Mouse (Mus musculus): ENCODE results near the gene Gm48552. TPM values are rescaled to one million over a fixed set of nuclear protein-coding genes. Genes with fewer than 3 reads are reported as not detected.
A peak's percentile ranks its signal among the peaks of the same experiment; 100 is the strongest.

The Gm48552 gene
- polyA plus RNA-seq, 1 experiment from 2014 or later, result not detected

GRCm38 (mm10) chr10:81432169-81432867 lies 43.5 kb downstream of the Gm48552 start:
- no peak for DNase-seq (ENCODE audit: low spot score)
- Histone ChIP-seq H3K9ac (replicated peaks; ENCODE audit: low read length) (no peak overlapping the region), H3K36me3 (replicated peaks; ENCODE audit: control insufficient read depth, insufficient read depth, low read depth, low read length) (no peaks in the 10 kb centered on the region), H3K9me3 (replicated peaks; ENCODE audit: control insufficient read depth, low read length) (no peaks in the 10 kb centered on the region), H3K4me2 (ENCODE audit: low read depth, low read length) (peak overlapping the region; percentile 2; the same call in 1 of the 2 replicates), H3K27me3 (ENCODE audit: control insufficient read depth, insufficient read depth, low read length) (peaks cover 10% of the 10 kb centered on the region), H3K27ac (replicated peaks; ENCODE audit: low read depth, low read length) (no peak overlapping the region), H3K4me3 (ENCODE audit: low read depth, low read length) (no peak overlapping the region), H3K4me1 (ENCODE audit: control insufficient read depth, insufficient read depth, low read length) (peaks cover 3% of the 10 kb centered on the region)
- ATAC-seq (replicated peaks; ENCODE audit: insufficient number of reproducible peaks, low FRiP score, low TSS enrichment, low read depth), result peak; percentile 0; the same call in 1 of the 2 replicates
- WGBS, result 60% methylated on average over 21 of the region's 21 CpGs

- WGBS, result 5% methylated on average over 17 of the region's 17 CpGs
- ATAC-seq (replicated peaks; ENCODE audit: insufficient number of reproducible peaks, low FRiP score, low TSS enrichment, low read depth) (peak; percentile 74), DNase-seq (ENCODE audit: low spot score) (peak; percentile 93)
- H3K4me1 ChIP-seq (ENCODE audit: control insufficient read depth, insufficient read depth, low read length), result peaks cover 3% of the 10 kb centered on the region
- H3K9me3 ChIP-seq (replicated peaks; ENCODE audit: control insufficient read depth, low read length), result no peaks in the 10 kb centered on the region
- H3K36me3 ChIP-seq (replicated peaks; ENCODE audit: control insufficient read depth, insufficient read depth, low read depth, low read length), result no peaks in the 10 kb centered on the region
- H3K27ac ChIP-seq (replicated peaks; ENCODE audit: low read depth, low read length), result no peak overlapping the region
- H3K4me2 ChIP-seq (ENCODE audit: low read depth, low read length), result peak overlapping the region; percentile 38
- peaks cover 4% of the 10 kb centered on the region; the same call in 1 of the 2 replicates for H3K27me3 ChIP-seq (ENCODE audit: control insufficient read depth, insufficient read depth, low read length)
- peak overlapping the region; percentile 13; the same call in 1 of the 2 replicates for H3K9ac ChIP-seq (replicated peaks; ENCODE audit: low read length)
- no peak overlapping the region for H3K4me3 ChIP-seq (ENCODE audit: low read depth, low read length)
Observed at GRCm38 (mm10) chr10:81432868-81433262, 44.1 kb downstream of the Gm48552 start.

- Histone ChIP-seq H3K27ac (replicated peaks; ENCODE audit: low read depth, low read length) (no peak overlapping the region), H3K4me2 (ENCODE audit: low read depth, low read length) (no peak overlapping the region), H3K36me3 (replicated peaks; ENCODE audit: control insufficient read depth, insufficient read depth, low read depth, low read length) (no peaks in the 10 kb centered on the region), H3K9ac (replicated peaks; ENCODE audit: low read length) (no peak overlapping the region), H3K4me3 (ENCODE audit: low read depth, low read length) (no peak overlapping the region), H3K27me3 (ENCODE audit: control insufficient read depth, insufficient read depth, low read length) (no peaks in the 10 kb centered on the region), H3K9me3 (replicated peaks; ENCODE audit: control insufficient read depth, low read length) (no peaks in the 10 kb centered on the region), H3K4me1 (ENCODE audit: control insufficient read depth, insufficient read depth, low read length) (peaks cover 3% of the 10 kb centered on the region)
- ATAC-seq (replicated peaks; ENCODE audit: insufficient number of reproducible peaks, low FRiP score, low TSS enrichment, low read depth) (no peak), DNase-seq (ENCODE audit: low spot score) (no peak)
- 72% methylated on average over 26 of the region's 26 CpGs for WGBS
Observed at GRCm38 (mm10) chr10:81433541-81434289, 44.9 kb downstream of the Gm48552 start.

- WGBS, result 62% methylated on average over 15 of the region's 15 CpGs
- Histone ChIP-seq H3K36me3 (replicated peaks; ENCODE audit: control insufficient read depth, insufficient read depth, low read depth, low read length) (no peaks in the 10 kb centered on the region), H3K9ac (replicated peaks; ENCODE audit: low read length) (no peak overlapping the region), H3K4me3 (ENCODE audit: low read depth, low read length) (no peak overlapping the region), H3K4me2 (ENCODE audit: low read depth, low read length) (no peak overlapping the region), H3K9me3 (replicated peaks; ENCODE audit: control insufficient read depth, low read length) (no peaks in the 10 kb centered on the region), H3K27ac (replicated peaks; ENCODE audit: low read depth, low read length) (no peak overlapping the region), H3K4me1 (ENCODE audit: control insufficient read depth, insufficient read depth, low read length) (peaks cover 3% of the 10 kb centered on the region), H3K27me3 (ENCODE audit: control insufficient read depth, insufficient read depth, low read length) (no peaks in the 10 kb centered on the region)
- DNase-seq (ENCODE audit: low spot score) (no peak), ATAC-seq (replicated peaks; ENCODE audit: insufficient number of reproducible peaks, low FRiP score, low TSS enrichment, low read depth) (no peak)
Observed at GRCm38 (mm10) chr10:81434361-81435263, 45.8 kb downstream of the Gm48552 start.

- no peak overlapping the region for H3K4me3 ChIP-seq (ENCODE audit: low read depth, low read length)
- H3K36me3 ChIP-seq (replicated peaks; ENCODE audit: control insufficient read depth, insufficient read depth, low read depth, low read length), result no peaks in the 10 kb centered on the region
- H3K4me1 ChIP-seq (ENCODE audit: control insufficient read depth, insufficient read depth, low read length), result peaks cover 3% of the 10 kb centered on the region; the same call in 1 of the 2 replicates
- no peaks in the 10 kb centered on the region for H3K9me3 ChIP-seq (replicated peaks; ENCODE audit: control insufficient read depth, low read length)
- no peak overlapping the region for H3K9ac ChIP-seq (replicated peaks; ENCODE audit: low read length)
- no peak overlapping the region for H3K4me2 ChIP-seq (ENCODE audit: low read depth, low read length)
- no peak overlapping the region for H3K27ac ChIP-seq (replicated peaks; ENCODE audit: low read depth, low read length)
- DNase-seq (ENCODE audit: low spot score), result no peak
- WGBS, result 78% methylated on average over 3 of the region's 3 CpGs
- ATAC-seq (replicated peaks; ENCODE audit: insufficient number of reproducible peaks, low FRiP score, low TSS enrichment, low read depth), result no peak
- H3K27me3 ChIP-seq (ENCODE audit: control insufficient read depth, insufficient read depth, low read length), result no peaks in the 10 kb centered on the region
Observed at GRCm38 (mm10) chr10:81435436-81435835, 46.6 kb downstream of the Gm48552 start.

Small RNA genes lying within 50 kb of the gene (microRNA-seq; reads per million reads assigned to microRNA genes)
- not detected for gene Mir1191b (ENCODE audit: borderline number of aligned reads)
- not detected for gene Mir6913 (ENCODE audit: borderline number of aligned reads)

Other genes with a start within 250 kb of the Gm48552 start
- gene Pias4, start 221.1 kb upstream of the Gm48552 start, polyA plus RNA-seq (2014; fragmentation: Nextera tagmentation; extraction: Ambion mirVana), result 36.1 and 46.5 TPM in 2 replicates
- 417 and 424 TPM in 2 replicates for gene Eef2, start 212.4 kb upstream of the Gm48552 start, polyA plus RNA-seq (2014; fragmentation: Nextera tagmentation; extraction: Ambion mirVana)
- gene Dapk3, start 206.0 kb upstream of the Gm48552 start, polyA plus RNA-seq (2014; fragmentation: Nextera tagmentation; extraction: Ambion mirVana), result 47.4 and 49.4 TPM in 2 replicates
- gene 4930442H23Rik, start 205.2 kb upstream of the Gm48552 start, polyA plus RNA-seq (2014; fragmentation: Nextera tagmentation; extraction: Ambion mirVana), result not detected in 2 replicates
- gene Nmrk2, start 187.0 kb upstream of the Gm48552 start, polyA plus RNA-seq (2014; fragmentation: Nextera tagmentation; extraction: Ambion mirVana), result not detected in 2 replicates
- 4.1 and 5.3 TPM in 2 replicates for gene Atcay, start 158.2 kb upstream of the Gm48552 start, polyA plus RNA-seq (2014; fragmentation: Nextera tagmentation; extraction: Ambion mirVana)
- gene Zfr2, start 155.8 kb upstream of the Gm48552 start, polyA plus RNA-seq (2014; fragmentation: Nextera tagmentation; extraction: Ambion mirVana), result 2.5 and 2.8 TPM in 2 replicates
- gene Matk, start 136.1 kb upstream of the Gm48552 start, polyA plus RNA-seq (2014; fragmentation: Nextera tagmentation; extraction: Ambion mirVana), result 2.6 and 4.0 TPM in 2 replicates
- 203 and 205 TPM in 2 replicates for gene Mrpl54, start 122.1 kb upstream of the Gm48552 start, polyA plus RNA-seq (2014; fragmentation: Nextera tagmentation; extraction: Ambion mirVana)
- gene Apba3, start 122.0 kb upstream of the Gm48552 start, polyA plus RNA-seq (2014; fragmentation: Nextera tagmentation; extraction: Ambion mirVana), result 35.3 and 41.3 TPM in 2 replicates
- gene Tjp3, start 97.4 kb upstream of the Gm48552 start, polyA plus RNA-seq (2014; fragmentation: Nextera tagmentation; extraction: Ambion mirVana), result 2.5 and 3.3 TPM in 2 replicates
- 41.5 and 46.6 TPM in 2 replicates for gene Pip5k1c, start 96.0 kb upstream of the Gm48552 start, polyA plus RNA-seq (2014; fragmentation: Nextera tagmentation; extraction: Ambion mirVana)
- 30.1 and 30.5 TPM in 2 replicates for gene Cactin, start 67.9 kb upstream of the Gm48552 start, polyA plus RNA-seq (2014; fragmentation: Nextera tagmentation; extraction: Ambion mirVana)
- gene Tbxa2r, start 60.3 kb upstream of the Gm48552 start, polyA plus RNA-seq (2014; fragmentation: Nextera tagmentation; extraction: Ambion mirVana), result 1.4 and 2.1 TPM in 2 replicates
- gene Gipc3, start 45.7 kb upstream of the Gm48552 start, polyA plus RNA-seq (2014; fragmentation: Nextera tagmentation; extraction: Ambion mirVana), result not detected in 2 replicates
- gene Hmg20b, start 38.5 kb upstream of the Gm48552 start, polyA plus RNA-seq (2014; fragmentation: Nextera tagmentation; extraction: Ambion mirVana), result 97.9 and 103 TPM in 2 replicates
- gene Mfsd12, start 31.5 kb upstream of the Gm48552 start, polyA plus RNA-seq (2014; fragmentation: Nextera tagmentation; extraction: Ambion mirVana), result 3.4 and 4.0 TPM in 2 replicates
- gene 4930404N11Rik, start 23.2 kb upstream of the Gm48552 start, polyA plus RNA-seq (2014; fragmentation: Nextera tagmentation; extraction: Ambion mirVana), result not detected in 2 replicates
- gene Fzr1, start 10.5 kb upstream of the Gm48552 start, polyA plus RNA-seq (2014; fragmentation: Nextera tagmentation; extraction: Ambion mirVana), result 92.1 and 95.0 TPM in 2 replicates
- gene Dohh, start 4.6 kb upstream of the Gm48552 start, polyA plus RNA-seq (2014; fragmentation: Nextera tagmentation; extraction: Ambion mirVana), result 45.0 and 52.5 TPM in 2 replicates
- 2.5 and 4.1 TPM in 2 replicates for gene Gm48551, start 4.5 kb upstream of the Gm48552 start, polyA plus RNA-seq (2014; fragmentation: Nextera tagmentation; extraction: Ambion mirVana)
- 3.4 and 4.1 TPM in 2 replicates for gene Smim24, start 4.0 kb downstream of the Gm48552 start, polyA plus RNA-seq (2014; fragmentation: Nextera tagmentation; extraction: Ambion mirVana)
- gene Nfic, start 66.6 kb downstream of the Gm48552 start, polyA plus RNA-seq (2014; fragmentation: Nextera tagmentation; extraction: Ambion mirVana), result 13.1 and 16.1 TPM in 2 replicates
- gene Celf5, start 93.7 kb downstream of the Gm48552 start, polyA plus RNA-seq (2014; fragmentation: Nextera tagmentation; extraction: Ambion mirVana), result 2.5 and 2.7 TPM in 2 replicates
- 31.9 and 44.2 TPM in 2 replicates for gene Ncln, start 107.4 kb downstream of the Gm48552 start, polyA plus RNA-seq (2014; fragmentation: Nextera tagmentation; extraction: Ambion mirVana)
- gene S1pr4, start 111.1 kb downstream of the Gm48552 start, polyA plus RNA-seq (2014; fragmentation: Nextera tagmentation; extraction: Ambion mirVana), result 0.20 and 0.31 TPM in 2 replicates
- gene Gna15, start 135.2 kb downstream of the Gm48552 start, polyA plus RNA-seq (2014; fragmentation: Nextera tagmentation; extraction: Ambion mirVana), result 0.77 and 0.92 TPM in 2 replicates
- gene Gna11, start 156.2 kb downstream of the Gm48552 start, polyA plus RNA-seq (2014; fragmentation: Nextera tagmentation; extraction: Ambion mirVana), result 62.0 and 68.6 TPM in 2 replicates
- 303 and 321 TPM in 2 replicates for gene Aes, start 170.5 kb downstream of the Gm48552 start, polyA plus RNA-seq (2014; fragmentation: Nextera tagmentation; extraction: Ambion mirVana)
- gene Tle2, start 185.6 kb downstream of the Gm48552 start, polyA plus RNA-seq (2014; fragmentation: Nextera tagmentation; extraction: Ambion mirVana), result 14.1 and 15.3 TPM in 2 replicates
- 7.1 and 10.7 TPM in 2 replicates for gene Tle6, start 212.1 kb downstream of the Gm48552 start, polyA plus RNA-seq (2014; fragmentation: Nextera tagmentation; extraction: Ambion mirVana)
- gene BC025920, start 217.3 kb downstream of the Gm48552 start, polyA plus RNA-seq (2014; fragmentation: Nextera tagmentation; extraction: Ambion mirVana), result 0.52 and 0.70 TPM in 2 replicates
- 37.8 and 39.8 TPM in 2 replicates for gene Sirt6, start 238.8 kb downstream of the Gm48552 start, polyA plus RNA-seq (2014; fragmentation: Nextera tagmentation; extraction: Ambion mirVana)
- 3.2 and 4.1 TPM in 2 replicates for gene Ankrd24, start 239.5 kb downstream of the Gm48552 start, polyA plus RNA-seq (2014; fragmentation: Nextera tagmentation; extraction: Ambion mirVana)